Mouse (Mus musculus) testis, postnatal 10 days (tissue): Measurements from ENCODE around the gene Zfand3.

ENCODE experiments used
- DNase-seq: peaks from one replicate; pipeline ENCODE4 v3.0.0; 2021; ENCODE audit warnings: low spot score

Gene Zfand3

DNA sequence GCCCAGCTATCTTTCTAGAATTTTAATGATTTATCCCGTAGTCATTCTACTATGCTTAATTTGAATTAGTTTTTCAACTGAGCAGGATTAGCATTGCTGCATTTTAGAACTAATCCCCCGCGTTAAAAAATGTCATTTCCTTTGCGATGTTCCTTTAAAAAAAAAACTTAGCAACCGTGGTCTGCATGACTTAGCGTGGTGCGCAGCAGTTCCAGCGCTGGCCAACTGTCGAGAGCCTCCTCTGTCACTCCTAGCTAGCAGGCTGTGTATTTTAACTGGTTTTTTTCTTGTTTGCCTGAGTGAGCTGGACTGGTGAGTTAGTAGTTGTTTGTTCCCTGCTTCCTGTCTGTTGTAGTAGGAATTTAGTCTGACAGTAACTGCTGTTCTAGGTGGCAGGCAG is 48.9 kb downstream of the Zfand3 start:
- no peak for DNase-seq

GRCm38 (mm10) chr17:30053871-30054270 is 49.3 kb downstream of the Zfand3 start:
- DNase-seq = no peak

DNA sequence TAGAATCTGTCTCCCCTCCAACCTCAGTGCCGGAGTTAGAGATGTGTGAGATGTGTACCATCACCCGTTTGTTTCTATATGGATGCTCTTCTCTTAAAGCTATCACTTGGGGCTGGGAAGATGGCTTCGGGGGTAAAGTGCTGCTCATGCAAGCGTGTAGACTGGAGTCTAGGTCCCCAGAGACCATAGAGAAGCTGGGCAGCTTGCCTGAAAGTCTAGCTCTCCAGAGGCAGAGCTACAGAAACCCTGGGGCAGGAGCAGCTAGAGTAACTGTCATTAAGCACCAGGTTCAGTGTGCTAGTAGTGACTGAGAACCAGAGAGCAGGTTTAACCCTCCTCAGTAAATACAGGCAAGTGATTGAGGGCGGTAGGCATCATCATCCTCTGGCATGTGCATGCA is 51.7 kb downstream of the Zfand3 start:
- DNase-seq = no peak

GRCm38 (mm10) chr17:30058594-30058993 is 54.1 kb downstream of the Zfand3 start:
- DNase-seq = no peak

- DNase-seq = no peak
Measured at GRCm38 (mm10) chr17:30059066-30059465, 54.5 kb downstream of the Zfand3 start.

DNA sequence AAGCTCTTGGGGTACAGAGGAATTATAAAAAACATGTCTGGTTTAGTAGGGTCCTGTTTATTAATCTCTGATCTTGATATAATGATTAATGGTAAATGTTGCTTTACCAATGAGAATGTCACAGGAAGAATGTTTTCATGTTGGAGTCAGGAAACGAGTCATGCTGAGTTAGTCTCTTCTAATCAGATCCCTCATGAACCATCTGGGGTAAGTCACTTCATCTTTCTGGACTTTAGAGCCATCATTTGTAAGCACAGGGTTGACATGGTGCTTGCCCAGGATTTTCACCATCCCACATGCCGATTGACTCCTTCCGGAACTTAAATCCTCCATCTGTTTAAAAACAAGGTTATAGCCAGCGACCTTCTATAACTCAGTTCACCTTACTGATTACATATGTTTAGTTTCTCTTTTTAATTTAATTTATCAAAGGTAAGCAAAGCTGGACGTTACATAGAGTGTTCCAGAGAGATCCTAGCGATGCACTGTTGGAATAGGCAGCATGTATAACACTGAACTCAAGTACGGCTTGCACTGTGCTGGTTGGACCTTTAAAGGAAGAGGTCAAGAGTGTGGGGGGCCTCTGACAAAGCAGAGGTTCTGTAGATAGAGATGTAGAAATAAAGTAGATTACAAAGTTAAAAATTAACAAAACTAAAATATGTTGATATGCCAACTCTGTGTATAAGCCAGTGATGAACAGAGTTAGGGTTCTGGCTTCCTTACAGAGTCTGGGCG is 56.7 kb downstream of the Zfand3 start:
- DNase-seq = no peak

DNA sequence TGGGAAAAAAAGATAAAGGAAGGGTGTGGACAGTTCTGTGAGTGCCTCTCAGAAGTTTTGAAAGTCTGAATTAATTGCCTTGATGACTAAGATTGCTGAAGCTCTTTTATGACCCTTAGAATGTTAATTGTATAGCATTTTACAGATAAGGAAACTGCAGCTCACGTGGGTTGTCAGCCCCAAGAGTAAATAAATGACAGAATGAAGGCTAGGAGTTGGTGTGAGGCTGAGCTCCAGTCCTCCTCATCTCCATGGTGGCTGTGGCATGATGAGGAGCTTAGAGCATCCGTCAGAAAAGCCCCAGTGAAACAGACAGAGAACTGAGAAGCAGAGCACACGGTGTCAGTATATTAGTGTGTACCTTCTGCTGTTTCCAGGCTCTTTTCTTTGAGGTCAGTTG is 59.3 kb downstream of the Zfand3 start:
- no peak for DNase-seq

DNA sequence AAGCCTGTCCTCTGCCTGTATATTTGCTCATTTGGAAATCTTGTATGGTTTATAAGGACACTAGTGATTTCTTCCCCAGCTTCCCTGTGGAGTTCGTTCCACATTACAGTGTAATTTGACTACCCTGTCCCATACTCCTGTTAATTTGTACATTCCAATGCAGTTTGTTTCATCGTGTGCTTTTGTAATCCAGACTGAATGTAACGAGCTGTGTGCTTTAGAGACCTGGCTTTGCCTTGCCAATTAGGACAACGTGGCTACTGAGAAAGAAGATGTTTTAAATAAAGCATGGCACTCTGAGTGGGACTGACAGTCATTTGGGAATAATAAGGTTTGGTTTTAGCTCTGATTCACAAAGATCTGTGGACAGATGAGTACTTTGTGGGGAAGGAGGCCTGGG is 60.2 kb downstream of the Zfand3 start:
- DNase-seq = no peak

DNA sequence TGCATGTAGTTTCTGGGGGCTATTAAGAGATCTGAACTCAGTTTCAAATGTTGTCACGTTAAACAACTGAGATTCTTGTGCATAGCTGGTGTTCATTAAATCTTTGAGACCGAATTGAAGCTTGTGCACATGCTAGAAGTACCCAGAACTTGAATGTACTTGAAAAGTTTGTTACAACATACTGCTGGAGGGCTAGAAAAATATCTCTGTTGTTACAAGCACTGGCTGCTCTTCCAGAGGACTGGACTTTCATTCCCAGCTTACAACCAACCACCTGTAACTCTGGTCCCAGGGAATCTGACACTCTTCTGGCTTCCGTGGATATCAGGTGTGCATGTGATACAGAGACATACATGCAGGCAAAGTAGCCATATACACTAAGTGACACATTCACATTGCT is 65.2 kb downstream of the Zfand3 start:
- no peak for DNase-seq

- no peak for DNase-seq
Measured at GRCm38 (mm10) chr17:30070631-30071030, 66.1 kb downstream of the Zfand3 start.

DNA sequence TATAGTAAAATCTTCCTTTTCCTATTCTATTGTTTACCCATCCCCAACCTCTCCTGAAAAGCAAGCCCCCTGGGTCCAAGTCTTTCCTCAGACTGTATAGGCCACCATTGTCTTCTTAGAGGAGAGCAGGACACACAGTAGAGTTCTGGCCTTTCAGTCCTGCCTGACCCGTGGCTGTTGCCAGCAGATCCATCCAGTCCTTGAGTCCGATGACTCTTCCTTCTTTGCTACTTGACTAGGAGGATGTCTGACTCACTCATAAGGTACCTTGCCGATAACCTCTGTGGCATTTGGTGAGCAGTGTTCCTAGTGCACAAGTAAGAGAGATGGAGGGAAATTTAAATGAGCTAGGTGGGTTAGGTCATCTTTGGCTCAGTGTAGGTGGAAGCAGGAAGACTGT is 68.1 kb downstream of the Zfand3 start:
- DNase-seq = no peak

DNA sequence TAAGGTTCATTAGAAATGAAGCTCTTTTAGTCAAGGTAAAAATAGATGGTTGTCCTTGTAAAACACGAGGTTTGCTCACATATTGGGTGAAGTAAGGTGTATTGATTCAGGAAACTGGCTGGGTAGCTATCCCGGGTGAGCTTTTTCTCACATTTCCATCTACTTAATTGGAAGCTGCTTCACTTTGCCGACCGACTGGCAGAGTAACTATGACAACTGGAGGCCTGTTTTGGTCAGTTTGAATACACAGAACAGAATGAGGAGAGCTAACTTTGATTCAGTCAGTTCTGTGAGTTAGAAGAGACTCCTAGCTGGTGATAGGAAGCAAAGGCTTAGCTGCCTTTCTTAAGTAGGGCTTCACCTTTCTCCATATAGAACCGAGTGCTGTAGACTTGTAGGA is 71.4 kb downstream of the Zfand3 start:
- DNase-seq = no peak

- no peak for DNase-seq
Measured at GRCm38 (mm10) chr17:30084007-30084406, 79.5 kb downstream of the Zfand3 start.

DNA sequence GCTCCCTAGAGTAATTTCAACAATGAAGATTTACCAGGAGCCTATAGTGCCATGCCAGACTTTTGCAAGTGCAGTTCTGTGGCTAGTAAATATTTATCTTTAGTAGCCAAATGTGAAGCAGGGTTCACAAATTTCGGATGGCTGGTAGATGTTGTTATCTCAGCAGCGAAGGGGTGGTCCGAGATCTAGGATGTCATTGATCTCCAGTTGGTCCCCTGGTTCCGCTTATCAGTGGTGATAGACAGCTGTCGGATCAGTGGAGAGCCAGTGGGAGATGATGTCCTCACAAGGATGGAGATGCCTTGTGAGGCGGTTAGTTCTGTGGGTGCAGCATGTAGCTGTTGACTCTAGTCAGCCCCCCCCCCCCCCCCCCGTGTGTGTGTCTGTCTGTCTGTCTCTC is 82.2 kb downstream of the Zfand3 start:
- DNase-seq = no peak

- no peak for DNase-seq
Measured at GRCm38 (mm10) chr17:30088431-30088830, 83.9 kb downstream of the Zfand3 start.

- DNase-seq = no peak
Measured at GRCm38 (mm10) chr17:30090416-30090815, 85.9 kb downstream of the Zfand3 start.

- no peak for DNase-seq
Measured at GRCm38 (mm10) chr17:30093148-30093749, 88.7 kb downstream of the Zfand3 start.

- DNase-seq = no peak
Measured at GRCm38 (mm10) chr17:30097156-30097555, 92.6 kb downstream of the Zfand3 start.

GRCm38 (mm10) chr17:30097677-30098076 is 93.1 kb downstream of the Zfand3 start:
- no peak for DNase-seq

- DNase-seq = no peak
Measured at GRCm38 (mm10) chr17:30099670-30100069, 95.1 kb downstream of the Zfand3 start.

DNA sequence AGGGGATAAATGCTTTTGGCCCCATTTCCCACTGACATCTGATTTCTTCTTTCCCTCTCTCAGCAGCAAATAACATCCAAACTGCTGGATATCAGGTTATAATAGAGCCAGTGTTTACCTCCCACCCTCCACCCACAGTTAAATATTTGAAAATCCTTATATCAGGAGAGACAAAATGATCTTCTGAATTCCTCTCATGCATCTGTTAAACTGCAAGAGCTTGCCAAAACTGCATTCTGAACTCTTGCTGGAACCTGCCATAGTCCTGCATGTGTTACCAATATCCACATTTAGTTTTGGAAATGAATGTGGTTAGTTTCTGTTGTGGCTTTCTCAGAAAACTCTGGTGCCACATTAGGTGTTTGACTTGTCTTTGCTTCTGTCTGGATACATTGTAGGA is 97.3 kb downstream of the Zfand3 start:
- DNase-seq = no peak

- DNase-seq = no peak
Measured at GRCm38 (mm10) chr17:30103005-30103404, 98.5 kb downstream of the Zfand3 start.

DNA sequence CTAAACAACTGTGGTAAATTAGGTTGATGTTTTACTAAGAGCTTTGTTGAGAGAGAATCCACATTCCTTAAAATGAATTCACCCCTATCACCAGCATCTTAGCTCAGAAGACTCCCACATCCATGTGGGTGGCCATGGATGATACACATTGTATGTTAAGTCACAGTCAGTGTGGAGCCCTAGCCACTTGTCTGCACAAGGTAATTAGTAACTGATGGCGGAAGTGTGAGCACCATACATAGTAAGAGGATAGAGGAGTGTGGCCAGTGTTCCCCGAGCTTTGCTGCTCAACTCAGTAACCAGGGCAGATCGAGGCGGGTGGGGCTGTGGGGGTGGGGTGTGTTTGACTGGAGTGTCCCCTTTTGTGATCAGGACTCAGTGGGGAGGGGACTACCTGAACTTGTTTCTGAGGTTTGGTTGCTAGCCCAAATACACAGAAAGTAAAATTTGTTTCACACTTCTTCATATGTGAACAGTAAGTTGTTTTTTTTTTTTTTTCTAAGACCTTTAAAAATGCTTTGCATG is 99.2 kb downstream of the Zfand3 start:
- DNase-seq = no peak

- no peak for DNase-seq
Measured at GRCm38 (mm10) chr17:30105369-30105768, 100.8 kb downstream of the Zfand3 start.
